ENCODE assay signal across 13 mouse cellular contexts in genomic region chr14:19825481-19825880, GRCm38 (mm10). TPM values are rescaled to one million over a fixed set of nuclear protein-coding genes. Genes with fewer than 3 reads are reported as not detected.
A peak's percentile ranks its signal among the peaks of the same experiment; 100 is the strongest.
DNase-seq lines count a peak whose midpoint lies in the region; ATAC-seq and TF ChIP-seq lines count a peak whose summit lies in the region.
"Had no signal": no experiment of that assay in that cellular context is flagged by ENCODE, and none has a peak within 500 bp of the region (broad histone marks: within the 10 kb centered on the region; RNA-seq: fewer than 3 reads in every experiment).

No protein-coding gene starts in this region.

- peak overlapping the region; percentile 73 for H3K27ac ChIP-seq in forebrain, postnatal 0 days (ENCODE audit: low read depth, low read length)
- H3K27ac ChIP-seq in midbrain, embryonic 14.5 days (replicated peaks; ENCODE audit: low read depth, low read length), result peak overlapping the region; percentile 78
- no peak overlapping the region for H3K27ac ChIP-seq in stomach, postnatal 0 days (replicated peaks)
- H3K27ac ChIP-seq: heart, adult 2 months had no signal

- DNase-seq in cerebellum, adult 11-12 months, result peak; percentile 23
- DNase-seq in cerebellum, postnatal 4 days (ENCODE audit: low spot score in 2 of 2), result no peak
- DNase-seq in brain, embryonic 18.5 days (ENCODE audit: low read depth, low spot score), result peak; percentile 69
- DNase-seq in forebrain, postnatal 0 days, result peak; percentile 74
- peak; percentile 85 for DNase-seq in midbrain, embryonic 14.5 days
- no peak for DNase-seq in ovary, postnatal 36 days (ENCODE audit: low spot score)
- DNase-seq in stomach, postnatal 0 days (ENCODE audit: low spot score), result no peak
- no peak for DNase-seq in layer of hippocampus, adult 9-10 months (ENCODE audit: low spot score)
- DNase-seq: heart, adult 2 months; lung, postnatal 4 days; spleen, adult 18-20 months; thymus, adult 18-20 months had no signal

- peak overlapping the region; percentile 6; the same call in 1 of the 2 replicates for H3K4me2 ChIP-seq in forebrain, postnatal 0 days (ENCODE audit: low read depth)
- peak overlapping the region; percentile 15 for H3K4me2 ChIP-seq in midbrain, embryonic 14.5 days (ENCODE audit: low read length)
- no peak overlapping the region for H3K4me2 ChIP-seq in stomach, postnatal 0 days (replicated peaks; ENCODE audit: low read depth)

- H3K4me1 ChIP-seq in forebrain, postnatal 0 days (ENCODE audit: insufficient read depth), result peaks cover 16% of the 10 kb centered on the region
- H3K4me1 ChIP-seq in midbrain, embryonic 14.5 days (ENCODE audit: control insufficient read depth, insufficient read depth, low read length), result peaks cover 14% of the 10 kb centered on the region
- H3K4me1 ChIP-seq in stomach, postnatal 0 days (replicated peaks; ENCODE audit: control insufficient read depth, insufficient read depth), result no peaks in the 10 kb centered on the region

- WGBS in forebrain, postnatal 0 days, result 9% methylated on average over 11 of the region's 11 CpGs
- 18% methylated on average over 11 of the region's 11 CpGs for WGBS in midbrain, embryonic 14.5 days
- WGBS in stomach, postnatal 0 days, result 61% methylated on average over 11 of the region's 11 CpGs

- no peaks in the 10 kb centered on the region for H3K27me3 ChIP-seq in forebrain, postnatal 0 days (ENCODE audit: insufficient read depth, low read length)
- H3K27me3 ChIP-seq in midbrain, embryonic 14.5 days (ENCODE audit: control insufficient read depth, insufficient read depth, low read length), result no peaks in the 10 kb centered on the region
- H3K27me3 ChIP-seq in stomach, postnatal 0 days (ENCODE audit: control insufficient read depth, insufficient read depth, low read length), result no peaks in the 10 kb centered on the region

- H3K4me3 ChIP-seq in forebrain, postnatal 0 days (ENCODE audit: low read depth, low read length), result no peak overlapping the region
- H3K4me3 ChIP-seq in midbrain, embryonic 14.5 days (replicated peaks; ENCODE audit: low read depth, low read length), result no peak overlapping the region
- H3K4me3 ChIP-seq in stomach, postnatal 0 days (ENCODE audit: low read depth, low read length), result no peak overlapping the region
- H3K4me3 ChIP-seq: heart, adult 2 months had no signal

- peak; percentile 42 for ATAC-seq in forebrain, postnatal 0 days
- no peak; the same call in 1 of the 2 replicates for ATAC-seq in midbrain, embryonic 14.5 days (ENCODE audit: low FRiP score, low TSS enrichment)
- no peak for ATAC-seq in stomach, postnatal 0 days (ENCODE audit: low FRiP score, low TSS enrichment)
- ATAC-seq: intestine, postnatal 0 days had no signal

- H3K9ac ChIP-seq in forebrain, postnatal 0 days, result no peak overlapping the region
- no peak overlapping the region; the same call in 1 of the 2 replicates for H3K9ac ChIP-seq in midbrain, embryonic 14.5 days (replicated peaks; ENCODE audit: low read length)
- no peak overlapping the region for H3K9ac ChIP-seq in stomach, postnatal 0 days (ENCODE audit: low read length)

- H3K9me3 ChIP-seq in forebrain, postnatal 0 days (ENCODE audit: low read length), result no peaks in the 10 kb centered on the region
- H3K9me3 ChIP-seq in midbrain, embryonic 14.5 days (ENCODE audit: control insufficient read depth, low read length), result no peaks in the 10 kb centered on the region
- no peaks in the 10 kb centered on the region for H3K9me3 ChIP-seq in stomach, postnatal 0 days (ENCODE audit: control insufficient read depth, low read length)

- no peak for TF ChIP-seq CTCF in forebrain, postnatal 0 days (IDR thresholded peaks at IDR 0.05; ENCODE audit: low read depth)
- no peak for TF ChIP-seq CTCF in stomach, postnatal 0 days (IDR thresholded peaks at IDR 0.05; ENCODE audit: low read depth)

- no peak for TF ChIP-seq EP300 in stomach, postnatal 0 days (optimal IDR thresholded peaks at IDR 0.05)

- H3K36me3 ChIP-seq in forebrain, postnatal 0 days (ENCODE audit: insufficient read depth), result peaks cover 6% of the 10 kb centered on the region; the same call in 1 of the 2 replicates
- H3K36me3 ChIP-seq in midbrain, embryonic 14.5 days (ENCODE audit: control insufficient read depth, insufficient read depth, low read length), result peaks cover 16% of the 10 kb centered on the region
- no peaks in the 10 kb centered on the region for H3K36me3 ChIP-seq in stomach, postnatal 0 days (ENCODE audit: control insufficient read depth, insufficient read depth, low read length)

RNA-seq across cellular contexts. Expression of gene Rtraf, which starts 1.9 kb away (rescaled TPM):
- 95.1 and 155 TPM in 2 replicates for total RNA-seq in forebrain, postnatal 0 days (2014; rRNA removed)
- polyA plus RNA-seq in forebrain, postnatal 0 days (2015; fragmentation: Nextera tagmentation; extraction: Ambion mirVana), result 153 and 193 TPM in 2 replicates
- polyA plus RNA-seq in midbrain, embryonic 14.5 days (2014; fragmentation: Nextera tagmentation; extraction: Ambion mirVana), result 178 and 196 TPM in 2 replicates
- polyA plus RNA-seq in stomach, postnatal 0 days (2015; fragmentation: Nextera tagmentation; extraction: Ambion mirVana), result 157 TPM in 2 replicates

Comparison
In these comparisons a context has a peak if more than half of its experiments do, and no peak if none do; other contexts are left out.
1. DNase-seq: peak in cerebellum, adult 11-12 months (single experiment), brain, embryonic 18.5 days (single experiment), forebrain, postnatal 0 days (single experiment) and midbrain, embryonic 14.5 days (single experiment); none in cerebellum, postnatal 4 days (0 of 2), ovary, postnatal 36 days (single experiment), stomach, postnatal 0 days (single experiment) and layer of hippocampus, adult 9-10 months (single experiment).